Mouse (Mus musculus): Measurements from ENCODE around the gene Pkn2. TPM values are rescaled to one million over a fixed set of nuclear protein-coding genes. Genes with fewer than 3 reads are reported as not detected.

Pkn2 gene
- 137 TPM for polyA plus RNA-seq (2014; fragmentation: Illumina TruSeq; extraction: RNeasy Lipid Tissue Mini Kit (QIAGEN cat#74804); ENCODE audit: low read depth, low replicate concordance)

DNA sequence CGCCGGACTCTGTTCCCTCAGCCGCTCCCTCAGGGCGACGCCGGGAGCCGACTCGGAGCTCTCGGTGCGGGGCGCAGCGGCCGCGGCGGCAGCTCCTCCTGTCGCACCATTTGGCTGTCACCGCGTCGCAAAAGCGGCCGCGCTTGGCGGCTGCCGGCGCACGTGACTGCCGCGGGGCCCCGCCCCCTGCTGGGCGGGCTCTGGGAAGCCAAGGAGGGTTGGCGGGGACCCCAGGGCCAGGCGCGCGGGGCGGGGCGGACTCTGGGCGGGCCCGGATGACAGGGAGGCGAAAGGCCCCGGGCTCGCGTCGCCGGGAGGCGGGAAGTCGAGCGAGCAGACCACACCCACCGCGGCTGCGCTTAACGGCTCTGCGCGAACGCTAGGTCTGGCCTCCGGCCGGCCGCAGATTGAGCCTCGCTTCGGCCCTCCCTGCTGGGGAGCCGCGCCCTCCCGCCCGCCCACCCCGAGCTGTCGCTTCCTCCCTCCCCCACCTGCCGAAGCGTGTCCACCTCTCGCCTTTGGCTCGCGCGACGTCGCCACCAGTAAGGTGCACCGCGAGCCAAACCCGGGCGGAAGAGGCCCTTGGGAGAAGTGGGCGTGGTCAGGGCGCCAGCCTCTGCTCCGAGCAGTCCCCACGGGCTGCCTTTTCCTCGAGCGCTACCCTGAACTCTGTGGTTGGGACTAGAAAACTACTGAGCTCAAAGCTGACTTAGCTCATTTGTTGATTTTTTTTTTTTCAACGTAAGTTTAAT lies at the start of gene Pkn2:
Gene Pkn2 (minus strand): TSS at position 133 of the 752 bp plus-strand sequence.

GRCm38 (mm10) chr3:142764995-142765777 lies 116.6 kb downstream of the Pkn2 start, which contains the start of gene Gtf2b:
Gene Gtf2b, plus strand, starts transcription at chr3:142765045.

Other genes starting within 250 kb of the Pkn2 start
- gene Kyat3, start 181.0 kb downstream of the Pkn2 start, polyA plus RNA-seq (2014; fragmentation: Illumina TruSeq; extraction: RNeasy Lipid Tissue Mini Kit (QIAGEN cat#74804); ENCODE audit: low read depth, low replicate concordance): 47.5 TPM
- 115 TPM for gene Gtf2b, start 117.0 kb downstream of the Pkn2 start, polyA plus RNA-seq (2014; fragmentation: Illumina TruSeq; extraction: RNeasy Lipid Tissue Mini Kit (QIAGEN cat#74804); ENCODE audit: low read depth, low replicate concordance)